In the genomic region with DNA sequence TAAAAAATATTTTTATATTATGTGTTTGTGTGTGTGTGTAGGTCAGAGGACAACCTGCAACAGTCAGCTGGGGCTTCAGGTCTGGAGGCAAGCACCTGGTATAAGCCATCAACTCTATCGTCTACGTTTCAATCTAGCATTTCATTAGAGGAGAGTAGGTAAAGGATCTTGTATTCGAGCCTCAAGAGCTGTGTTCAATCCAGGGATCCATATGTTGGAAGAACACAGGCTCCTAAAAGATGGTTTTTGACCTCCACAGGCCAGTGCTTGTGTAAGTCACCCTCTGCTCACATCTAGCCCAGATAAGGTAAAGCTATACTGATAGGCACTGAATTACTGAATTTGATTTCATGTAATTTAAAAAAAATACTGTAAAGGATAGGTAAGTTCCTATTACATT, we compare ENCODE assay signal across 9 mouse cellular contexts. TPM values are rescaled to one million over a fixed set of nuclear protein-coding genes. Genes with fewer than 3 reads are reported as not detected.
DNase-seq lines count a peak whose midpoint lies in the region; ATAC-seq and TF ChIP-seq lines count a peak whose summit lies in the region.
"Had no signal": no experiment of that assay in that cellular context is flagged by ENCODE, and none has a peak within 500 bp of the region (broad histone marks: within the 10 kb centered on the region; RNA-seq: fewer than 3 reads in every experiment).

No protein-coding gene starts in this region.

- TF ChIP-seq EP300 in lung, postnatal 0 days (IDR thresholded peaks at IDR 0.05): no peak

- H3K4me1 ChIP-seq in erythroblast, embryonic 14.5 days (ENCODE audit: control insufficient read depth): peaks cover 56% of the 10 kb centered on the region
- no peaks in the 10 kb centered on the region for H3K4me1 ChIP-seq in lung, postnatal 0 days (ENCODE audit: insufficient read depth, low read depth, low read length)
- H3K4me1 ChIP-seq in limb, embryonic 12.5 days (replicated peaks): no peaks in the 10 kb centered on the region; the same call in 1 of the 2 replicates
- H3K4me1 ChIP-seq in stomach, embryonic 15.5 days: peaks cover 7% of the 10 kb centered on the region; the same call in 1 of the 2 replicates

- TF ChIP-seq CTCF in lung, postnatal 0 days (IDR thresholded peaks at IDR 0.05): no peak

- H3K4me3 ChIP-seq in erythroblast, embryonic 14.5 days (replicated peaks): peak overlapping the region; percentile 80
- no peak overlapping the region for H3K4me3 ChIP-seq in lung, postnatal 0 days (ENCODE audit: low read depth, low read length)
- no peak overlapping the region for H3K4me3 ChIP-seq in limb, embryonic 12.5 days (replicated peaks)
- H3K4me3 ChIP-seq in stomach, embryonic 15.5 days (replicated peaks): 0 out of 2 replicates have a peak overlapping the region, but pooled peaks have one; percentile 4

- ATAC-seq in erythroblast, adult 5-6 weeks (replicated peaks; ENCODE audit: low FRiP score, poor library complexity, severe bottlenecking): no peak
- ATAC-seq in lung, postnatal 0 days: no peak
- ATAC-seq in limb, embryonic 12.5 days (ENCODE audit: insufficient number of reproducible peaks, insufficient read depth, low FRiP score, low TSS enrichment, low read depth): no peak
- ATAC-seq in stomach, embryonic 15.5 days (ENCODE audit: insufficient read depth, low FRiP score, low read depth): no peak
- ATAC-seq in activated CD4-positive, CD25-positive, alpha-beta regulatory T cell, adult 4 months: no peak

- 54% methylated on average over 3 of the region's 3 CpGs for WGBS in lung, postnatal 0 days
- 66% methylated on average over 3 of the region's 3 CpGs for WGBS in limb, embryonic 12.5 days
- 60% methylated on average over 3 of the region's 3 CpGs for WGBS in stomach, embryonic 15.5 days

- no peaks in the 10 kb centered on the region for H3K9me3 ChIP-seq in erythroblast, embryonic 14.5 days (ENCODE audit: control insufficient read depth, low read length)
- no peaks in the 10 kb centered on the region for H3K9me3 ChIP-seq in lung, postnatal 0 days (ENCODE audit: low read length)
- no peaks in the 10 kb centered on the region for H3K9me3 ChIP-seq in limb, embryonic 12.5 days
- H3K9me3 ChIP-seq in stomach, embryonic 15.5 days: no peaks in the 10 kb centered on the region

- H3K27ac ChIP-seq in lung, postnatal 0 days (ENCODE audit: low read length): peak overlapping the region; percentile 26; the same call in 1 of the 2 replicates
- peak overlapping the region; percentile 72 for H3K27ac ChIP-seq in limb, embryonic 12.5 days
- H3K27ac ChIP-seq in stomach, embryonic 15.5 days: peak overlapping the region; percentile 63; the same call in 1 of the 2 replicates

- H3K27me3 ChIP-seq in erythroblast, embryonic 14.5 days (ENCODE audit: control insufficient read depth): no peaks in the 10 kb centered on the region
- H3K27me3 ChIP-seq in lung, postnatal 0 days (replicated peaks; ENCODE audit: insufficient read depth, low read length): no peaks in the 10 kb centered on the region
- no peaks in the 10 kb centered on the region for H3K27me3 ChIP-seq in limb, embryonic 12.5 days
- no peaks in the 10 kb centered on the region for H3K27me3 ChIP-seq in stomach, embryonic 15.5 days (replicated peaks)

- DNase-seq in lung, postnatal 0 days (ENCODE audit: low spot score): no peak
- no peak for DNase-seq in lung, adult 18-20 months
- DNase-seq in MN1 (ENCODE audit: low spot score): no peak
- DNase-seq: kidney, postnatal 36 days had no signal

- no peaks in the 10 kb centered on the region; the same call in 1 of the 2 replicates for H3K36me3 ChIP-seq in erythroblast, embryonic 14.5 days (ENCODE audit: control insufficient read depth)
- H3K36me3 ChIP-seq in lung, postnatal 0 days (ENCODE audit: insufficient read depth, low read length): no peaks in the 10 kb centered on the region
- H3K36me3 ChIP-seq in limb, embryonic 12.5 days: no peaks in the 10 kb centered on the region
- H3K36me3 ChIP-seq in stomach, embryonic 15.5 days: no peaks in the 10 kb centered on the region

- no peak overlapping the region for H3K9ac ChIP-seq in lung, postnatal 0 days (replicated peaks; ENCODE audit: low read depth)
- no peak overlapping the region for H3K9ac ChIP-seq in limb, embryonic 12.5 days (replicated peaks)
- no peak overlapping the region for H3K9ac ChIP-seq in stomach, embryonic 15.5 days

- H3K4me2 ChIP-seq in lung, postnatal 0 days (replicated peaks; ENCODE audit: low read depth, low read length): no peak overlapping the region
- H3K4me2 ChIP-seq in limb, embryonic 12.5 days: peak overlapping the region; percentile 90
- H3K4me2 ChIP-seq in stomach, embryonic 15.5 days: peak overlapping the region; percentile 27

RNA-seq across cellular contexts. Expression of gene Hist1h1d, which starts 3.8 kb away (rescaled TPM):
- polyA plus RNA-seq in erythroblast, embryonic 14.5 days (2012): 0.51 and 0.95 TPM in 2 replicates
- 14.6 and 16.7 TPM in 2 replicates for total RNA-seq in erythroblast, adult 5-6 weeks (2015; ENCODE audit: low replicate concordance)
- total RNA-seq in erythroblast, adult 5-6 weeks (2017; ENCODE audit: low replicate concordance): 170 and 238 TPM in 2 replicates
- polyA plus RNA-seq in lung, postnatal 0 days (2015; fragmentation: Nextera tagmentation; extraction: Ambion mirVana): 0.11 TPM in 2 replicates
- 0.58 and 0.80 TPM in 2 replicates for polyA plus RNA-seq in limb, embryonic 12.5 days (2016; fragmentation: Nextera tagmentation; extraction: Ambion mirVana)
- 0.89 and 0.98 TPM in 2 replicates for polyA plus RNA-seq in stomach, embryonic 15.5 days (2015; fragmentation: Nextera tagmentation; extraction: Ambion mirVana)
- polyA plus RNA-seq in activated CD4-positive, CD25-positive, alpha-beta regulatory T cell, adult 4 months (2017; shearing (Covaris generic)): under 1 TPM; 0.31 to 0.79 TPM

RNA-seq across cellular contexts. Expression of gene Hist1h3e, which starts 5.3 kb away (rescaled TPM):
- 2.9 and 16.6 TPM in 2 replicates for polyA plus RNA-seq in erythroblast, embryonic 14.5 days (2012)
- total RNA-seq in erythroblast, adult 5-6 weeks (2015; ENCODE audit: low replicate concordance): 37.3 and 49.5 TPM in 2 replicates
- total RNA-seq in erythroblast, adult 5-6 weeks (2017; ENCODE audit: low replicate concordance): 84.7 and 92.0 TPM in 2 replicates
- 1.6 and 1.7 TPM in 2 replicates for polyA plus RNA-seq in lung, postnatal 0 days (2015; fragmentation: Nextera tagmentation; extraction: Ambion mirVana)
- polyA plus RNA-seq in limb, embryonic 12.5 days (2016; fragmentation: Nextera tagmentation; extraction: Ambion mirVana): 11.1 and 12.8 TPM in 2 replicates
- 6.7 TPM in 2 replicates for polyA plus RNA-seq in stomach, embryonic 15.5 days (2015; fragmentation: Nextera tagmentation; extraction: Ambion mirVana)
- 1 to 10 TPM in 1 of 2 experiments, under 1 TPM in 1; 0.86 to 1.6 TPM for polyA plus RNA-seq in activated CD4-positive, CD25-positive, alpha-beta regulatory T cell, adult 4 months (2017; shearing (Covaris generic))

RNA-seq across cellular contexts. Expression of gene Hist1h4f, which starts 5.5 kb away (rescaled TPM):
- 8.3 and 13.8 TPM in 2 replicates for polyA plus RNA-seq in erythroblast, embryonic 14.5 days (2012)
- total RNA-seq in erythroblast, adult 5-6 weeks (2015; ENCODE audit: low replicate concordance): 55.5 and 68.5 TPM in 2 replicates
- total RNA-seq in erythroblast, adult 5-6 weeks (2017; ENCODE audit: low replicate concordance): 1,011 and 1,279 TPM in 2 replicates
- polyA plus RNA-seq in lung, postnatal 0 days (2015; fragmentation: Nextera tagmentation; extraction: Ambion mirVana): 0.55 TPM in 1 of 2 replicates, not detected in the other
- polyA plus RNA-seq in limb, embryonic 12.5 days (2016; fragmentation: Nextera tagmentation; extraction: Ambion mirVana): 2.7 and 3.6 TPM in 2 replicates
- polyA plus RNA-seq in stomach, embryonic 15.5 days (2015; fragmentation: Nextera tagmentation; extraction: Ambion mirVana): 1.7 and 2.0 TPM in 2 replicates
- 1 to 10 TPM in 1 of 2 experiments, not detected in 1; 2.8 TPM for polyA plus RNA-seq in activated CD4-positive, CD25-positive, alpha-beta regulatory T cell, adult 4 months (2017; shearing (Covaris generic))

RNA-seq across cellular contexts. Expression of gene Hist1h3f, which starts 13.1 kb away (rescaled TPM):
- polyA plus RNA-seq in erythroblast, embryonic 14.5 days (2012): 1.3 and 3.3 TPM in 2 replicates
- 12.7 and 21.7 TPM in 2 replicates for total RNA-seq in erythroblast, adult 5-6 weeks (2015; ENCODE audit: low replicate concordance)
- 51.2 and 57.7 TPM in 2 replicates for total RNA-seq in erythroblast, adult 5-6 weeks (2017; ENCODE audit: low replicate concordance)
- polyA plus RNA-seq in lung, postnatal 0 days (2015; fragmentation: Nextera tagmentation; extraction: Ambion mirVana): 0.32 and 0.33 TPM in 2 replicates
- 2.1 and 3.2 TPM in 2 replicates for polyA plus RNA-seq in limb, embryonic 12.5 days (2016; fragmentation: Nextera tagmentation; extraction: Ambion mirVana)
- 0.83 and 0.94 TPM in 2 replicates for polyA plus RNA-seq in stomach, embryonic 15.5 days (2015; fragmentation: Nextera tagmentation; extraction: Ambion mirVana)
- polyA plus RNA-seq in activated CD4-positive, CD25-positive, alpha-beta regulatory T cell, adult 4 months (2017; shearing (Covaris generic)): 1 to 10 TPM in 1 of 2 experiments, not detected in 1; 1.1 TPM

RNA-seq across cellular contexts. Expression of gene Hist1h2bh, which starts 13.7 kb away (rescaled TPM):
- polyA plus RNA-seq in erythroblast, embryonic 14.5 days (2012): 0.43 and 3.0 TPM in 2 replicates
- 13.4 and 18.2 TPM in 2 replicates for total RNA-seq in erythroblast, adult 5-6 weeks (2015; ENCODE audit: low replicate concordance)
- total RNA-seq in erythroblast, adult 5-6 weeks (2017; ENCODE audit: low replicate concordance): 63.0 and 67.3 TPM in 2 replicates
- polyA plus RNA-seq in lung, postnatal 0 days (2015; fragmentation: Nextera tagmentation; extraction: Ambion mirVana): 0.12 TPM in 1 of 2 replicates, not detected in the other
- 1.4 TPM in 2 replicates for polyA plus RNA-seq in limb, embryonic 12.5 days (2016; fragmentation: Nextera tagmentation; extraction: Ambion mirVana)
- 1.0 and 1.5 TPM in 2 replicates for polyA plus RNA-seq in stomach, embryonic 15.5 days (2015; fragmentation: Nextera tagmentation; extraction: Ambion mirVana)
- under 1 TPM in 1 of 2 experiments, not detected in 1; 0.38 TPM for polyA plus RNA-seq in activated CD4-positive, CD25-positive, alpha-beta regulatory T cell, adult 4 months (2017; shearing (Covaris generic))

Comparison
In these comparisons a context has a peak if more than half of its experiments do, and no peak if none do; other contexts are left out.
1. H3K4me3 ChIP-seq: peak in erythroblast, embryonic 14.5 days (single experiment) and stomach, embryonic 15.5 days (single experiment); none in lung, postnatal 0 days (single experiment) and limb, embryonic 12.5 days (single experiment).
2. Peak in every context shown above with its lines, with median percentiles within 50 percentile points of each other: H3K27ac ChIP-seq.